Mouse (Mus musculus) myocyte (in vitro differentiated cells): ENCODE measurements at regions not wholly inside any gene's neighbourhood (a gene's known extent, or its start where the extent isn't known, plus 50 kb on each side); places are given as distances from the start of the nearest gene placed in this dataset.

Experiments used
- H3K27me3 ChIP-seq: one replicate; pipeline ENCODE4 v1.6.1; 2011; ENCODE audit not compliant: control insufficient read depth, insufficient read depth, insufficient read length
- H3K36me3 ChIP-seq: one replicate; pipeline ENCODE4 v1.6.1; 2011; ENCODE audit not compliant: control insufficient read depth, insufficient read depth
- H3K4me2 ChIP-seq: one replicate; pipeline ENCODE4 v1.6.1; 2011; ENCODE audit warnings: low read depth, control low read depth
- H3K4me3 ChIP-seq: one replicate; pipeline ENCODE4 v1.5.1; 2011; ENCODE audit warnings: mild to moderate bottlenecking, control low read depth, moderate library complexity
- H3K79me2 ChIP-seq: one replicate; pipeline ENCODE4 v1.6.1; 2011; ENCODE audit not compliant: control insufficient read depth, insufficient read depth
- H3ac ChIP-seq: one replicate; pipeline ENCODE4 v1.6.1; 2011; ENCODE audit not compliant: control insufficient read depth, insufficient read length
- CEBPB ChIP-seq: IDR thresholded peaks from 2 replicates; pipeline ENCODE4 v1.6.1; 2011; ENCODE audit warnings: mild to moderate bottlenecking, moderate library complexity; ENCODE audit not compliant: poor library complexity, insufficient read depth, severe bottlenecking
- E2F4 ChIP-seq: IDR thresholded peaks from one replicate; pipeline ENCODE4 v1.6.1; 2011; ENCODE audit warnings: mild to moderate bottlenecking, control low read depth, moderate library complexity; ENCODE audit not compliant: insufficient read depth
- MAX ChIP-seq: IDR thresholded peaks from one replicate; pipeline ENCODE4 v1.6.1; 2011; ENCODE audit warnings: low read depth, mild to moderate bottlenecking, control low read depth
- MYOD1 ChIP-seq, 3 experiments: IDR thresholded peaks; one replicate each; pipeline ENCODE4 v1.6.1; 2011; ENCODE audit warnings: control low read depth in 2 of 3, low read depth in 2 of 3, mild to moderate bottlenecking in 2 of 3, moderate library complexity in 1 of 3; ENCODE audit not compliant: insufficient read length in 2 of 3, control insufficient read depth in 1 of 3
- MYOG ChIP-seq, 3 experiments: IDR thresholded peaks; one replicate each; pipeline ENCODE4 v1.6.1; 2011; ENCODE audit warnings: control low read depth in 2 of 3, low read depth in 2 of 3, mild to moderate bottlenecking in 2 of 3; ENCODE audit not compliant: insufficient read length in 2 of 3, control insufficient read depth in 1 of 3, insufficient read depth in 1 of 3
- POLR2A ChIP-seq: IDR thresholded peaks from one replicate; pipeline ENCODE4 v1.6.1; 2011; ENCODE audit warnings: low read depth, mild to moderate bottlenecking, control low read depth, moderate library complexity; ENCODE audit not compliant: insufficient read length
- POLR2AphosphoS2 ChIP-seq: IDR thresholded peaks from one replicate; pipeline ENCODE4 v1.6.1; 2011; ENCODE audit warnings: low read depth, control low read depth; ENCODE audit not compliant: insufficient read length
- REST ChIP-seq: IDR thresholded peaks from one replicate; pipeline ENCODE4 v1.6.1; 2011; ENCODE audit warnings: mild to moderate bottlenecking, control low read depth, moderate library complexity; ENCODE audit not compliant: insufficient read depth, insufficient read length
- SRF ChIP-seq: IDR thresholded peaks from one replicate; pipeline ENCODE4 v1.6.1; 2011; ENCODE audit warnings: low read depth; ENCODE audit not compliant: control insufficient read depth, insufficient read length
- TCF12 ChIP-seq: IDR thresholded peaks from one replicate; pipeline ENCODE4 v1.6.1; 2011; ENCODE audit warnings: mild to moderate bottlenecking, control low read depth; ENCODE audit not compliant: poor library complexity, insufficient read depth, severe bottlenecking
- TCF3 ChIP-seq: IDR thresholded peaks from one replicate; pipeline ENCODE4 v1.6.1; 2011; ENCODE audit warnings: low read depth, control low read depth; ENCODE audit not compliant: insufficient read length
- USF1 ChIP-seq: IDR thresholded peaks from one replicate; pipeline ENCODE4 v1.6.1; 2011; ENCODE audit warnings: low read depth, mild to moderate bottlenecking, control low read depth, moderate library complexity

GRCm38 (mm10) chr9:61046517-61046916 lies 252.2 kb downstream of the Uaca start:
- peaks cover 23% of the 10 kb centered on the region for H3K27me3 ChIP-seq

GRCm38 (mm10) chr9:61047289-61047688 lies 252.9 kb downstream of the Uaca start:
- no peaks in the 10 kb centered on the region for H3K36me3 ChIP-seq
- TF ChIP-seq E2F4: no peak
- no peak for TF ChIP-seq CEBPB
- TF ChIP-seq REST: no peak
- TF ChIP-seq MYOG (IDR thresholded peaks at IDR 0.05; ENCODE audit: control insufficient read depth in 1 of 3, insufficient read depth in 1 of 3, insufficient read length in 2 of 3, low read depth in 2 of 3): no peak
- no peak for TF ChIP-seq TCF12
- TF ChIP-seq MAX: no peak
- no peak for TF ChIP-seq USF1
- TF ChIP-seq SRF: no peak
- no peak for TF ChIP-seq POLR2A
- TF ChIP-seq POLR2AphosphoS2: no peak
- no peak for TF ChIP-seq MYOD1 (IDR thresholded peaks at IDR 0.05; ENCODE audit: control insufficient read depth in 1 of 3, insufficient read length in 2 of 3, low read depth in 2 of 3)
- TF ChIP-seq TCF3: no peak
- H3K4me2 ChIP-seq: no peak overlapping the region
- H3K27me3 ChIP-seq: peaks cover 19% of the 10 kb centered on the region
- no peak overlapping the region for H3K4me3 ChIP-seq
- H3ac ChIP-seq: no peak overlapping the region
- H3K79me2 ChIP-seq: no peaks in the 10 kb centered on the region

More at GRCm38 (mm10) chr9:61046517-61046916, 252.2 kb downstream of the Uaca start:
- Histone ChIP-seq H3K36me3 (no peaks in the 10 kb centered on the region), H3K4me3 (no peak overlapping the region), H3ac (no peak overlapping the region), H3K79me2 (no peaks in the 10 kb centered on the region), H3K4me2 (no peak overlapping the region)
- no peak for TF ChIP-seq POLR2AphosphoS2
- TF ChIP-seq TCF12: no peak
- no peak for TF ChIP-seq REST
- no peak for TF ChIP-seq MYOG (IDR thresholded peaks at IDR 0.05; ENCODE audit: control insufficient read depth in 1 of 3, insufficient read depth in 1 of 3, insufficient read length in 2 of 3, low read depth in 2 of 3)
- TF ChIP-seq SRF: no peak
- TF ChIP-seq CEBPB: no peak
- no peak for TF ChIP-seq POLR2A
- no peak for TF ChIP-seq TCF3
- TF ChIP-seq E2F4: no peak
- TF ChIP-seq USF1: no peak

- Histone ChIP-seq H3ac (no peak overlapping the region), H3K36me3 (no peaks in the 10 kb centered on the region), H3K4me3 (no peak overlapping the region), H3K27me3 (peaks cover 12% of the 10 kb centered on the region), H3K79me2 (no peaks in the 10 kb centered on the region), H3K4me2 (no peak overlapping the region)
- TF ChIP-seq POLR2A (no peak), MYOG (IDR thresholded peaks at IDR 0.05; ENCODE audit: control insufficient read depth in 1 of 3, insufficient read depth in 1 of 3, insufficient read length in 2 of 3, low read depth in 2 of 3) (no peak), SRF (no peak), E2F4 (no peak), USF1 (no peak), TCF3 (no peak)
Observed at GRCm38 (mm10) chr9:61048576-61048975, 254.2 kb downstream of the Uaca start.

GRCm38 (mm10) chr9:61052621-61053020 lies 258.3 kb downstream of the Uaca start:
- peaks cover 6% of the 10 kb centered on the region for H3K27me3 ChIP-seq
- H3ac ChIP-seq: no peak overlapping the region
- TF ChIP-seq SRF (no peak), MAX (no peak), POLR2AphosphoS2 (no peak), MYOD1 (IDR thresholded peaks at IDR 0.05; ENCODE audit: control insufficient read depth in 1 of 3, insufficient read length in 2 of 3, low read depth in 2 of 3) (peak in 2 of 3 experiments; percentile 68 to 80), E2F4 (no peak), CEBPB (no peak), POLR2A (no peak), TCF12 (no peak), TCF3 (peak; percentile 68), MYOG (IDR thresholded peaks at IDR 0.05; ENCODE audit: control insufficient read depth in 1 of 3, insufficient read depth in 1 of 3, insufficient read length in 2 of 3, low read depth in 2 of 3) (peak in 2 of 3 experiments; percentile 89 to 91)
- no peak overlapping the region for H3K4me2 ChIP-seq
- H3K36me3 ChIP-seq: no peaks in the 10 kb centered on the region
- H3K4me3 ChIP-seq: no peak overlapping the region
- no peaks in the 10 kb centered on the region for H3K79me2 ChIP-seq

GRCm38 (mm10) chr9:61054427-61054826 lies 260.1 kb downstream of the Uaca start:
- H3K4me2 ChIP-seq: no peak overlapping the region
- H3K79me2 ChIP-seq: no peaks in the 10 kb centered on the region
- no peak overlapping the region for H3ac ChIP-seq
- no peak for TF ChIP-seq CEBPB
- TF ChIP-seq POLR2AphosphoS2: no peak
- TF ChIP-seq SRF: no peak
- TF ChIP-seq MAX: no peak
- TF ChIP-seq MYOD1 (IDR thresholded peaks at IDR 0.05; ENCODE audit: control insufficient read depth in 1 of 3, insufficient read length in 2 of 3, low read depth in 2 of 3): no peak
- TF ChIP-seq E2F4: no peak
- H3K4me3 ChIP-seq: no peak overlapping the region
- H3K27me3 ChIP-seq: peaks cover 6% of the 10 kb centered on the region
- H3K36me3 ChIP-seq: no peaks in the 10 kb centered on the region
